Mouse (Mus musculus) mouse trophoblast stem cell (cell line): ENCODE data around the gene Pxmp2.

Experiments used
- in situ Hi-C, 2 experiments: fragments of 300-500 bp; cut with MseI, MboI; formaldehyde crosslinking; loops; 2 replicates in 1 of 2; 3 replicates in 1 of 2; pipeline ENCODE4 v1.15.1; 2025

The Pxmp2 gene

GRCm38 (mm10) chr5:110285770-110286445 is at the start of gene Pxmp2, which contains the start of gene Pole:
TSS of gene Pxmp2 (minus strand) at chr5:110286186.
TSS of gene Pole (plus strand) at chr5:110286306.
- in situ Hi-C loops: no loop called here

DNA sequence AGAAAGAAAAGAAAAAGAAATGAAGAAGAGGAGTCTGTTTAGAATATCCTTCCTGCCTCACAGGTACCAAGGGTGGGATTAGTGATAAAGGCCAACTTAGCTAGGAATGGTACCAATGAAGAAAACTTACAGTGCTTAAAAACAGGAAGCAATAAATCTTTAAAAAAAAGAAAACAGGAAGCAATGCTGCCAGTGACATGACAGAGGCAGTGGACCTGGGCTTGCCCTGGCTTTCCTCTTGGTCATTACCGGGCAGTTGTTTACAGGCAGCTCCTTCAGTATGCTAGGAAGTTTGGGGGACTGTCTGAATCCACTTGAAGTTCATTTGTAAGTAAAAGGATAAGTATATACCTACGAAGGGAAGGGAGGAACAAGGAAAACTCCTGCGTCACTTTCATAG is 44.5 kb upstream of the Pxmp2 start:
- in situ Hi-C loops: no loop called here

DNA sequence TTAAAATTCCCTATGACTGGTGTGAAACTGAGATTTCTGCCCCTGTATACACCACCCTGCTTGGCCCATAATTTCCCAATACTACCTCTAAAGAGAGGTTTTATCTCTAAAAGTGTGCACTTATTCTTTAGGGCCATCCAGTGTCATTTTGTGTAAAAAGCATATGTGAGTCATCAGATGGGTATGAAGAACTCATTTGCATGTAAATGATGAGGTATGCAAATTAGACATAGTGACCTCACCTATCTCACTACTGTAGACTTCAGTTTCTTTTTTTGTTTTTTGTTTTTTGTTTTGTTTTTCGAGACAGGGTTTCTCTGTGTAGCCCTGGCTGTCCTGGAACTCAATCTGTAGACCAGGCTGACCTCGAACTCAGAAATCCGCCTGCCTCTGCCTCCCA is 27.1 kb upstream of the Pxmp2 start:
- in situ Hi-C loops: no loop called here

- in situ Hi-C loops: no loop called here
Observed at GRCm38 (mm10) chr5:110308861-110309260, 22.9 kb upstream of the Pxmp2 start.

DNA sequence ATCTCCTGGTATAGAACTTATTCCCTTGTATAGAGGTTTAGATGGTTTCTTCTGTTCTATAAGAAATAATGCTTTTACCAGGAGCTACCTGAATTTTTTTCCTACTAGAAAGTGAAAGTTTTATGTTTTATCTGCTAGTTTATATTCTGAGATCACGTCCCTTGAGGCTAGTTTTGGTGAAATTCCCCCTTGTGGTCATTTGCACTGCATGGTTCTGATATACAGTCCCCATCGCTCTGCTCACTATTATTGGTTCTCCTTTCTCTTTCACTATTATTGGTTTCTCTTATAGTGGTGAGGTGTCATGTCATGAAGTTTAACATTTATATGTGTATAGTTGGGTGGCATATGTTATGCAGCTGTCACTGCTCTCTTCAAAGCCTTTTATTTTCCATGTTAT is 14.6 kb upstream of the Pxmp2 start:
- in situ Hi-C loops: no loop called here

- in situ Hi-C loops: no loop called here
Observed at GRCm38 (mm10) chr5:110296637-110297036, 10.7 kb upstream of the Pxmp2 start.

DNA sequence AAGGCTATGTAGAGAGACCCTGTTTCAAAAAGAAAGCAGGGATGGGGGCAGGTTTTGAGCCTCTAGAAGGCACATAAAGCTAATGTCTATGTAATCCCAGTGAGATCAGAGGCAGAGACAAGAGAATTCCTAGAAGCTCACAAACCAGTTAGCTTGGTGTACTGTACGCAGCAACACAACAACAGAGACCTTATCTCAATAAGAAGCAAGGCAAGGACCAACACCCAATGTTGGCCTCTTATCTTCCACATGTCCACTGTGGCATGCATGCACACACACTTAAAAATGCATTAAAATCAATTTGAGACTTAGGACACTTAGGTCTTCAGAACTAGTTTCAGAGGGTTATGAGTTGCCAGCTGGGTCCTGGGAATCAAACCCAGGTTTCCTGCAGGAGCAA is 5.7 kb upstream of the Pxmp2 start:
- in situ Hi-C loops: no loop called here

- in situ Hi-C loops: no loop called here
Observed at GRCm38 (mm10) chr5:110287084-110287475, 1.1 kb upstream of the Pxmp2 start.

- in situ Hi-C loops: no loop called here
Observed at GRCm38 (mm10) chr5:110286446-110287083, 579 bp upstream of the Pxmp2 start.

DNA sequence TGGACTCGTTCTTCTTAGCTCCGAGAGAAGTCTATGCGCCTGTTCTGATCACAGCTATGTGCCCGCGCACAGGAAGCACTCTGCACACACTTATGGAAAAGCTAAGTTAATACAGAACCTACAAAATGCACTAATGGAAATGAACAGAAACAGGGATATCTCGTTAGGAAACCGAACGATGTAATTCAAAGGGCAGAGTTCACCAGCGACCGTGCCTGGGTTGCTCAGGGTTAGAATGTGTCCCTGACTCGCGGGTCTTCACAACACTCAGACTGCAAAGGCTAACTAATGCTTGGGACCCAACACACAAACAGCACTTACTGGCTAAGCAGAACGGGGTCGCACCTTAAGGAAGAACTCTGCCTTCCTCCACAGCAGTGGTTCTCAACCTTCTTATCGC is 830 bp downstream of the Pxmp2 start:
- in situ Hi-C loops: no loop called here

GRCm38 (mm10) chr5:110284536-110284935 is 1.4 kb downstream of the Pxmp2 start:
- in situ Hi-C loops: no loop called here

DNA sequence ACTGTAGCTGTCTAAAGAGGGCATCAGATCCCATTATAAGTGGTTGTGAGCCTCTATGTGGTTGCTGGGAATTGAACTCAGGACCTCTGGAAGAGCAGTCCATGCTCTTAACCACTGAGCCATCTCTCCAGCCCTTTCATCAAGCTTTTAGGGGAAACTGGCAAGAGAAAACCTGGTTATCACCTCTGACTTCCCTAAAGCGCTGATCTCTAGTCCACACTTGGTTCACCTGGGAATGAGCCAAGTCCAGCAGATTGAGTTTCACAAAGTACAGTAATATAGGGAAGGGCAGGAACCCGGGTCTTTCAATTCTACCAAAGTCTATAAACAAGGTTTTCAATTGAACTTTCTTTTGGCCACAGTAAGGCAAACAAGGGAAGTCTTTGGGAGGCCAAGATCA is 4.0 kb downstream of the Pxmp2 start:
- in situ Hi-C loops: no loop called here

DNA sequence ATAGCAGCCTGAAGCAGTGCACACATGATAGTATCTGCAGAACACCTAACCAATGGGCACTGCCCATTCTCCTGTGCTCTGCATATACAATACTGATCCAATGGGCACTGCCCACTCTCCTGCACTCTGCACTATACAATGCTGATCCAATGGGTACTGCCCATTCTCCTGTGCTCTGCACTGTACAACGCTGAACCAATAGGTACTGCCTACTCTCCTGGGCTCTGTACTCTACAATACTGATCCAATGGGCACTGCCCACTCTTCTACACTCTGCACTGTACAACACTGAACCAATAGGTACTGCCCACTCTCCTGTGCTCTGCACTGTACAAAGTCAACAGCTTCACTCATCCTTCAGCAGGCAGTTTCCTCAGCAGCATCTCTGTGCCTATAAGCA is 9.1 kb downstream of the Pxmp2 start:
- in situ Hi-C loops: no loop called here

DNA sequence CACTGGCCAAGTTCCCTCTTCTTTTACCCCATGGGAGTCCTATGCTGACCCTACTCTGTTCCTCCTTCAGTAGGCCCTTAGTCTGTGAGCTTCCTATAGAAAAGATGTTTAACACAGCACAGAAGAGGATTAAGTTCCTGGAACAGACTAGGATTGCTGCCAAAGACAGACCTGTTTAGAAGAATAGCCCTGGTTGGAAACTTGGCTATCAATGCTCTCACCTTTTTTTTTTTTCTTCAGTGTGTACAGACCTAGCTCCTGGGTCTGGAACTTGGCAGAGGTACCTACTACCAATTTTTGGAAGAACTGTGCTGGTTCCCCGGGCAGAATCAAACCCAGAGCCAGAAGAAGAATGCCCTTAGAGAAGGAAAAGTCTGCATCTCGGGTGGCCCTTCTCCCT is 9.6 kb downstream of the Pxmp2 start:
- in situ Hi-C loops: no loop called here

DNA sequence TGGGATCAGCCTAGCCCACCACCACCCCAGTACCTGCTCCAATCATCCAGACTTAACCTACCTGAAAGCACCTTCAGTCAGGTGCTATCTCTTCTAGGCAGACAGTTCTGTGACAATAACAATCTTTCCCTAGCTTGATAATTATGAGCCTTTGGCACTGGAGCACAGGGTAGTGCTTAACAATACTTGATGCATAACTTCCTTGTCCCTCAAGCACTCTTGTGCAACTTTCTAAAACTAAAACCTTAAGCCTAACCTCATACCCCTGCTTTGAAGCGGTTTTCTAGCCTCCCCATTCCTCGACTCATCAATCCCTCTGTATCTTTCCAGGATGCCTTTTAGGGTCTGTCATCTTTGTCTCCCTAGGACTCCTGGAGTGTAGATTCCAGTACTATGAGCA is 11.1 kb downstream of the Pxmp2 start:
- in situ Hi-C loops: no loop called here

- in situ Hi-C loops: no loop called here
Observed at GRCm38 (mm10) chr5:110274147-110274546, 11.8 kb downstream of the Pxmp2 start.

GRCm38 (mm10) chr5:110270242-110270641 is 15.7 kb downstream of the Pxmp2 start:
- in situ Hi-C loops: no loop called here

DNA sequence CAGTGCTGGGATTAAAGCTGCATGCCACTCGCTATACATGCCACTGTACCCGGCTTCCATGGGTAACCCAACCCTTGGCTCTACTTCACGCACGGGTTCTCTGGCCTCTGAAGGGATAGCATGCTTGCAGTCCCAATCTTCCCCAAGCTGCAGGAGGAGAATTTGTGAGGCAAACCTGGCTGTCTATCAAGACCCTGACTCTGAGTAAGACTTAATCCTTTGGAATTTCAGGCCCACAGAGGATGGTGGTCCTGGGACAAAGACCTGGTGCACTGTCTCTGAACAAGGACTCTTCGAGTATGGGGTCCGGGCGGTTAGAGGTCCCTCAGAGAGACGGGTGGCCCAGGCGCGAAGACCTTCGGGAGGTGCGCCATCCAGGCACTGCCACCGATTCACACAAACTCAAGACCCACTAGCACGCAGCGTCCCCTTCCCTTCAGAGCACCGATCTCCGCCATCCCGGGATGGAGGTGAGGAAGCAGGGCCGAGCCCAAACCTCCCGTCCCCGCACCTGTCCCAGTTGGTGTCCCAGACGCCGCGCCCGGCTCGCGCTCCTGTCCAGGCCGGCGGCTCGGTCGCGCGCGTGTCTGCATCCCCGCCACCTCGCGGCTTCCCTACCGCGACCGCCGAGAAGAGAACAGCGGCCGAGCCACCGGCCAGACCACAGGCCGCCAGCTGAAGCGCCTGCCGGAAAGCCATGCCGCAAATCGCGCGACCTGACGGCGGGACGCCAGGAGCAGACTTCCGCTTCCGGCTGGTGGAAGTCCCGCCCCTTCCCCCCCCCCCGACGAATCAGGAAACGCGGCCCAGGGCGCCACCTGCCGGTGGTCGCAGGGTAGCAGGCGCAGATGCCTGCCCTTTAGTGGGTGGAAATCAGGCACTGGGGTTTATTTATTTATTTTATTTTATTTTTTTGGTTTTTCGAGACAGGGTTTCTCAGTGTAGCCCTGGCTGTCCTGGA is 16.6 kb downstream of the Pxmp2 start, which contains the start of gene Pgam5:
TSS of gene Pgam5 (minus strand) at position 773 of the 961 bp plus-strand sequence.
- in situ Hi-C loops: no loop called here

DNA sequence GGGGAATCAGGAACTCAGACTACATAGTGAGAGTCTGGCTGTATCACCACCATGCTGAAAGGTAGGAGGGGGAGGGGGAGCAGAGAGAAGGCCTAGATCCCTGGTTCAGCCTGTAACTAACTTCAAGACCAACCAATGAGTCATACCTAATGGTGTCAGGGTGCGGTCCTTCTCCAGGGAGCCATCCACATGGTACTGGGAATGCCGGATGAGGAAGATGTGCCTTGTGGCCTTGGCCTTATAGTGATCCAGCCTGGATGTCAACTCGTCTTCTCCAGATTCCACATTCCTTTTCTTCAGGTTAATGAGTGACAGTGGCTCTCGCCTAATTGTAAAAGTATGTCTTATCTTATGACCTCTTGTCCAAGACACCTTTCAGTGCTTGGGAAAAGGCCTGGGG is 19.0 kb downstream of the Pxmp2 start:
- in situ Hi-C loops: no loop called here

GRCm38 (mm10) chr5:110244091-110244490 is 41.9 kb downstream of the Pxmp2 start:
- in situ Hi-C loops: no loop called here

- in situ Hi-C loops: no loop called here
Observed at GRCm38 (mm10) chr5:110232346-110232745, 53.6 kb downstream of the Pxmp2 start.

- in situ Hi-C loops: no loop called here
Observed at GRCm38 (mm10) chr5:110231638-110232037, 54.3 kb downstream of the Pxmp2 start.
